Mouse (Mus musculus) G1E (cell line): ENCODE data around the gene Gemin2. TPM values are rescaled to one million over a fixed set of nuclear protein-coding genes. Genes with fewer than 3 reads are reported as not detected.
"Not testable (repeated sequence)": the region's sequence is repeated elsewhere in the genome, so short reads cannot be mapped to it uniquely, and the experiment has no call there.

ENCODE experiments used
- ATAC-seq: 2 replicates; pipeline ENCODE4 v1.8.0; 2016; ENCODE audit warnings: mild to moderate bottlenecking; ENCODE audit not compliant: insufficient number of reproducible peaks, poor library complexity, low FRiP score, severe bottlenecking; ENCODE audit errors: extremely low read depth
- DNase-seq: peaks from one replicate; pipeline ENCODE4 v3.0.0; 2012; ENCODE audit warnings: low spot score
- H3K27me3 ChIP-seq: 2 replicates; pipeline ENCODE4 v1.6.1; 2012; ENCODE audit warnings: mild to moderate bottlenecking, low read length, inconsistent platforms; ENCODE audit not compliant: insufficient read depth
- H3K36me3 ChIP-seq: replicated peaks from 2 replicates; pipeline ENCODE3; 2012; ENCODE audit warnings: mild to moderate bottlenecking, inconsistent platforms
- H3K4me1 ChIP-seq: 2 replicates; pipeline ENCODE4 v1.6.1; 2012; ENCODE audit warnings: low read depth, low read length, inconsistent platforms, mixed read lengths; ENCODE audit not compliant: insufficient read depth
- H3K4me3 ChIP-seq: 2 replicates; pipeline ENCODE4 v1.5.1; 2012; ENCODE audit warnings: low read depth, mild to moderate bottlenecking, inconsistent platforms, low read length, moderate library complexity, mixed read lengths
- H3K9me3 ChIP-seq: replicated peaks from 2 replicates; pipeline ENCODE4 v1.6.1; 2012; ENCODE audit warnings: inconsistent platforms
- CTCF ChIP-seq: IDR thresholded peaks from 2 replicates; pipeline ENCODE4 v1.5.1; 2012; ENCODE audit warnings: low read depth, low read length, inconsistent platforms, mixed read lengths
- GATA1 ChIP-seq: IDR thresholded peaks from 2 replicates; pipeline ENCODE4 v1.6.1; 2012; ENCODE audit warnings: borderline replicate concordance, low read length, inconsistent platforms, mixed read lengths
- GATA2 ChIP-seq: IDR thresholded peaks from 2 replicates; pipeline ENCODE4 v1.6.1; 2012; ENCODE audit warnings: low read depth, low read length, inconsistent platforms, borderline replicate concordance
- POLR2AphosphoS5 ChIP-seq: IDR thresholded peaks from 2 replicates; pipeline ENCODE4 v1.6.1; 2012; ENCODE audit warnings: low read depth, low read length, inconsistent platforms; ENCODE audit not compliant: insufficient replicate concordance
- TAL1 ChIP-seq: conservative IDR thresholded peaks from 2 replicates; pipeline ENCODE4 v1.6.1; 2012; ENCODE audit warnings: low read depth, low read length, inconsistent platforms, mixed read lengths
- polyA plus RNA-seq: library from polyadenylated mRNA; stranded (reverse); fragments of >175 nt; gene quantifications from 2 replicates; pipeline ENCODE4 v1.2.3, GENCODE M21; 2012
- total RNA-seq, 2 experiments: library from RNA; stranded (forward) in 1 of 2; stranded (reverse) in 1 of 2; fragments of 200-1000 nt in 1 of 2; fragments of >200 nt in 1 of 2; fragmentation: Nextera tagmentation in 1 of 2; gene quantifications; 2 replicates each; pipeline ENCODE4 v1.2.3; 2014 to 2017

Gemin2 gene
- total RNA-seq (2014; fragmentation: Nextera tagmentation) (30.4 and 34.8 TPM in 2 replicates), total RNA-seq (2017) (31.2 and 33.2 TPM in 2 replicates), polyA plus RNA-seq (4.6 and 8.0 TPM in 2 replicates)

DNA sequence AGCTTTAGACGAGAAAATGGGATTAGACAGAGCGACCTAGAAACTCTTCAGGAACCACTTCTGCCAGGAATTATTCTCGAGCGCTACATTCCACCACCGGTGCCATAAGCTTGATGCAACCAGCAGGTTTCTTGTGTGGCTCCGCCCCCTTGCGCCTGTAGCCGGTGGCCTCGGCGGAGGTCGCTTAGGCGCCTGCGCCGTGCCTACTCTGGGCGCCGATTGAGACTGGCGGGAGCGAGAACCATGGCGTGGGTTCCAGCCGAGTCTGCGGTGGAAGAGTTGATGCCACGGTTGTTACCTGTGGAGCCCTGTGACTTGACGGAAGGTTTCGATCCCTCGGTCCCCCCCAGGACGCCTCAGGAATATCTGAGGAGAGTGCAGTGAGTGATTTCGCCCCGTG is at the start of gene Gemin2:
Gene Gemin2 (plus strand): TSS at position 160 of the 400 bp plus-strand sequence.
- TF ChIP-seq TAL1 (no peak), GATA1 (no peak), CTCF (no peak), POLR2AphosphoS5 (no peak), GATA2 (no peak)
- Histone ChIP-seq H3K27me3 (no peaks in the 10 kb centered on the region), H3K4me1 (peaks cover 27% of the 10 kb centered on the region), H3K36me3 (peaks cover 41% of the 10 kb centered on the region), H3K4me3 (peak within 1 kb of the TSS; percentile 85), H3K9me3 (no peaks in the 10 kb centered on the region)
- DNase-seq (peak; percentile 95), ATAC-seq (peak; percentile 59)

DNA sequence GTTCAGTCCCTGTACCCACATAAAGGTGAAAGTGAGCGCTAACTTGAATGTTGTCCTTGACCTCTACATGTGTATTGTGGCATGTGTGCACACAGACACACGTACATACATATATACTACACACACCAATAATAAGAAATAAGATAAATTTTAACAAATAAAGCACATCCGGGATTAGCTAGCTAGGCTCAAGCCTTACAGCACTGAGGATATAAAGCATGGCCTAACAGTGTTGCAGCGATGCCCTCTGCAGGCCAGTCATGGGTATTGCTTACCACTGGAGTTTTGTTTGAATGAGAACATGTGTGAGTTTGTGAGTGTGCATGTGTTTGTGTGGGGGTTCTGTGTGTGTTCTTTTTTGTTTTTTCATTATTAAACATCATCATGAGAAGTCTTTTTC is 48.6 kb upstream of the Gemin2 start:
- no peaks in the 10 kb centered on the region for H3K27me3 ChIP-seq
- no peaks in the 10 kb centered on the region for H3K9me3 ChIP-seq
- no peaks in the 10 kb centered on the region for H3K4me1 ChIP-seq
- TF ChIP-seq CTCF (peak; percentile 83), TAL1 (no peak)
- peaks cover 56% of the 10 kb centered on the region for H3K36me3 ChIP-seq
- DNase-seq = no peak
- ATAC-seq = peak; percentile 61
- no peak overlapping the region for H3K4me3 ChIP-seq

DNA sequence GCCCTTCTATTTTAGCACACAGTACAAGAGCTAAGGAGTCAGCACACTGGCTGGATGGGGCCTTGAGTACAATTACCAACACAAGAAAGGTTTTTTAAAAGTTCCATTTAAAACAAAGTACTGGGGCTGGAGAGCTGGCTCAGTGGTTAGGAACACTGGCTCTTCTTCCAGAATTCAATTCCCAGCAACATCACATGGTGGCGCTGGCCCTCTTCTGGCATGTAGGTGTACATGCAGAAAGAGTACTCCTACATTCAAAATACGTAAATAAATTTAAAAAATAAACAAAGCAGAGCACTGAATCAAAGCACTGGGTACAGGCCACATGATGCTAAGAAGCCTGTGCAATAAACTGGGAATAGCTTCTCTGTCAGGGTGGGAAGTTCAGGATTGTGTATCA is 36.2 kb upstream of the Gemin2 start:
- H3K27me3 ChIP-seq = no peaks in the 10 kb centered on the region
- DNase-seq (no peak), ATAC-seq (no peak)
- no peak overlapping the region for H3K4me3 ChIP-seq
- peaks cover 13% of the 10 kb centered on the region for H3K4me1 ChIP-seq
- TF ChIP-seq POLR2AphosphoS5 (no peak), GATA1 (no peak), CTCF (0 out of 2 replicates have a peak, but pooled peaks have one; percentile 13), TAL1 (no peak), GATA2 (no peak)
- H3K36me3 ChIP-seq = peaks cover 47% of the 10 kb centered on the region
- H3K9me3 ChIP-seq = no peaks in the 10 kb centered on the region

DNA sequence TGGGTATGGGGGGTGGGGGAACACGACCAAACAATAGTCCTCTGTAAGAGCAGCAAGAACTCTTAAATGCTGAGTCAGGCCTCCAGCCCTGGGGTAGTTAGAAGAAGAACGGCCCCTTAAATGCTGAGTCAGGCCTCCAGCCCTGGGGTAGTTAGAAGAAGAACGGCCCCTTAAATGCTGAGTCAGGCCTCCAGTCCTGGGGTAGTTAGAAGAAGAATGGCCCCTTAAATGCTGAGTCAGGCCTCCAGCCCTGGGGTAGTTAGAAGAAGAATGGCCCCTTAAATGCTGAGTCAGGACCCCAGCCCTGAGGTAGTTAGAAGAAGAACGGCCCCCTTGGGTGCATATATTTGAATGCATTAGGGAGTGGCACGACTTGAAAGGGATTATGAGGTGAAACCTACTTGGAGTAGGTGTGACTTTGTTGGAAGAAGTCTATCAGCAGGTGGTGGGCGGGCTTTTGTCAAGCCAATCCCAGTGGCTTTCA is 32.0 kb upstream of the Gemin2 start:
- H3K9me3 ChIP-seq, H3K4me3 ChIP-seq, H3K27me3 ChIP-seq: not testable (repeated sequence)
- peak; percentile 86 for ATAC-seq
- Histone ChIP-seq H3K36me3 (peaks cover 49% of the 10 kb centered on the region), H3K4me1 (peaks cover 20% of the 10 kb centered on the region)
- DNase-seq = peak; percentile 17

DNA sequence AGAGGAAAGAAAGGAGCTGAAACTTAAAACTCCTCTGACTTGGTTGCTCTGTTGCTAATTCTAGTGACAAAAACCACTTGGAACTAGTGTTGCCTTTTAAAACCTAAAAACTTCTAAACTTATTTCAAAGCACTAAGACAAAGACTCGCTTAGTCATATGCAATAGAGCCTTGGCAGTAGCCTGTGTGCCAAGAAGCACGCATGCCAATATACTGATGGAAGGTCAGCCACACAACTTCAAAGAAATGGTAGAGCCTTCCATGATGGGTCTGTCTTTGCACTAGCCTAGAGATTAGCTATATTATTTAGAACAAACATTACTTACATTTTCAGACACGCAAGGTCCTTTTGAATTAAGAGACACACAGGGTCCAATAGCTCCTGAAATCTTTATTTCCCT is 27.4 kb upstream of the Gemin2 start:
- no peak for TF ChIP-seq CTCF
- TF ChIP-seq GATA2 = no peak
- no peak for TF ChIP-seq POLR2AphosphoS5
- TF ChIP-seq GATA1 = no peak
- no peak for TF ChIP-seq TAL1
- Histone ChIP-seq H3K4me3 (no peak overlapping the region), H3K27me3 (no peaks in the 10 kb centered on the region), H3K36me3 (peaks cover 52% of the 10 kb centered on the region), H3K9me3 (no peaks in the 10 kb centered on the region), H3K4me1 (peaks cover 16% of the 10 kb centered on the region)
- no peak for DNase-seq
- ATAC-seq = no peak

DNA sequence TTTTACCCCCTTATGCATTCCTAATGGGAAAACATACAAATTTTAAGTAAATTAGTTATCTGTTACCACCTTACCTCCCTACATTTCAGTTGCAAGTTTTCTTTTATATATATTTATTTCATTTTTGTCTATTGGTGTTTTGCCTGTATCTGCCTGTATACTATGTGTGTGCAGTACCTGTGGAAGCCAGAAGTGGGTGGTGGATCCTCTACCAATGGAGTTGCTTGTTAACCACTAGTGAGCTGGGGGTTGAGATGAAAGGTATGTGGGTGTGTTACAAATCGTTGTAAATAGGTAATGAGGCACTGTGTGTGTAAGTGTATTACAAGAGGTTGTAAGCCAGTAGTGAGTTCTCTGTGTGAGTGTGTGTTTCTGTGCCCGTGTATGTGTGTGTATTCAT is 2.7 kb upstream of the Gemin2 start:
- ATAC-seq (no peak), DNase-seq (peak; percentile 20)
- H3K4me1 ChIP-seq = peaks cover 27% of the 10 kb centered on the region
- H3K36me3 ChIP-seq = peaks cover 35% of the 10 kb centered on the region
- H3K4me3 ChIP-seq = no peak overlapping the region
- TF ChIP-seq CTCF (no peak), GATA1 (no peak), TAL1 (no peak), GATA2 (no peak), POLR2AphosphoS5 (no peak)
- no peaks in the 10 kb centered on the region for H3K9me3 ChIP-seq
- no peaks in the 10 kb centered on the region for H3K27me3 ChIP-seq

DNA sequence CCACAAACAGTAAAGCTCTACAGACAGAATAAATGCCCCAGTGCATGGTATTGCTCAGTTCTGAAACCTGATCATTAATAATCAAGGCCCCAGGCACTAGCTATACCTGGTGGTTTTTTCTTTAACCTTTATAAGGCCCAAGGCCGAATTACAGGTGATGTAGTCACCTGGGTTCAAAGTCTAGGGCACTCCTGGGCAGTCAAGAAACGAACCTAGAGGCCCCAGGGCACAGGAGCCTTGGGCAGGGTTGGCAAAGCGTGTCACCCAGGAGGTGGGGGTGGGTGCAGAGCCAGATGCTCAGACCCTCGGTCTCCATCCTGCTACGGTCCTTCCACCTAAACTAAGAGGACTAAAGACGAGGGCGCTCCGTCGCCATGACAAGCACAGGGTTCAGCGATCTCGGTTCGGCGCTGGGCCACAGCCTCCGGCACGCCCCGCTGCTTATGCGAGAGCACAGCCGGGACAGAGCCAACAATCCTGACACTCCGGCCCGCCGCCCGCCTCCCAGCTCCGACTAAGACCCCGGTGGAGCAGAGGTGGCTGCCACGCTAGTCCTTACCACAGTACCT is 1.8 kb upstream of the Gemin2 start:
- H3K9me3 ChIP-seq = no peaks in the 10 kb centered on the region
- peak; percentile 12; the same call in 1 of the 2 replicates for ATAC-seq
- DNase-seq = no peak
- peak overlapping the region; percentile 85 for H3K4me3 ChIP-seq
- no peaks in the 10 kb centered on the region for H3K27me3 ChIP-seq
- peaks cover 27% of the 10 kb centered on the region for H3K4me1 ChIP-seq
- H3K36me3 ChIP-seq = peaks cover 35% of the 10 kb centered on the region
- TF ChIP-seq POLR2AphosphoS5 (no peak), GATA2 (no peak), TAL1 (no peak), CTCF (no peak), GATA1 (no peak)
